Mouse (Mus musculus): Measurements from ENCODE around the gene Gvin1. TPM values are rescaled to one million over a fixed set of nuclear protein-coding genes. Genes with fewer than 3 reads are reported as not detected.
"Not testable (repeated sequence)": the region's sequence is repeated elsewhere in the genome, so short reads cannot be mapped to it uniquely, and the experiment has no call there.

The Gvin1 gene
- 0.37 and 0.69 TPM in 2 replicates for polyA plus RNA-seq (2015; fragmentation: Nextera tagmentation; extraction: Ambion mirVana)

- WGBS = 67% methylated on average over 1 of the region's 1 CpGs
- not testable (repeated sequence) for H3K36me3 ChIP-seq
Measured at GRCm38 (mm10) chr7:106215177-106215576, at the start of gene Gvin1. TSS of gene Gvin1 (minus strand) at chr7:106215326.

GRCm38 (mm10) chr7:106251844-106252517 lies 36.9 kb upstream of the Gvin1 start:
- no peaks in the 10 kb centered on the region for H3K9me3 ChIP-seq (replicated peaks)
- no peaks in the 10 kb centered on the region for H3K4me1 ChIP-seq
- no peak overlapping the region for H3K27ac ChIP-seq
- no peaks in the 10 kb centered on the region for H3K27me3 ChIP-seq
- no peak overlapping the region for H3K4me2 ChIP-seq
- no peak overlapping the region for H3K9ac ChIP-seq
- WGBS = 82% methylated on average over 2 of the region's 2 CpGs
- ATAC-seq (replicated peaks; ENCODE audit: low FRiP score) = peak; percentile 43; the same call in 1 of the 2 replicates
- no peaks in the 10 kb centered on the region for H3K36me3 ChIP-seq
- H3K4me3 ChIP-seq (replicated peaks) = no peak overlapping the region

More at GRCm38 (mm10) chr7:106215177-106215576, at the start of gene Gvin1:
- not testable (repeated sequence) for H3K9ac ChIP-seq; H3K9me3 ChIP-seq (replicated peaks); H3K4me2 ChIP-seq; H3K27ac ChIP-seq; H3K27me3 ChIP-seq; H3K4me3 ChIP-seq (replicated peaks); ATAC-seq (replicated peaks; ENCODE audit: low FRiP score); H3K4me1 ChIP-seq

GRCm38 (mm10) chr7:106248922-106249321 lies 33.8 kb upstream of the Gvin1 start:
- H3K27ac ChIP-seq = no peak overlapping the region
- no peak for ATAC-seq (replicated peaks; ENCODE audit: low FRiP score)
- H3K9me3 ChIP-seq (replicated peaks) = no peaks in the 10 kb centered on the region
- H3K4me2 ChIP-seq = no peak overlapping the region
- WGBS = 90% methylated on average over 2 of the region's 2 CpGs
- H3K4me1 ChIP-seq = no peaks in the 10 kb centered on the region
- H3K4me3 ChIP-seq (replicated peaks) = no peak overlapping the region
- H3K36me3 ChIP-seq = no peaks in the 10 kb centered on the region
- H3K9ac ChIP-seq = no peak overlapping the region
- H3K27me3 ChIP-seq = no peaks in the 10 kb centered on the region

- Histone ChIP-seq H3K36me3 (no peaks in the 10 kb centered on the region), H3K27me3 (no peaks in the 10 kb centered on the region), H3K9me3 (replicated peaks) (no peaks in the 10 kb centered on the region), H3K27ac (no peak overlapping the region), H3K9ac (no peak overlapping the region), H3K4me1 (no peaks in the 10 kb centered on the region), H3K4me2 (no peak overlapping the region), H3K4me3 (replicated peaks) (no peak overlapping the region)
- WGBS = 84% methylated on average over 2 of the region's 2 CpGs
- ATAC-seq (replicated peaks; ENCODE audit: low FRiP score) = no peak
Measured at GRCm38 (mm10) chr7:106248245-106248644, 33.1 kb upstream of the Gvin1 start.

GRCm38 (mm10) chr7:106245601-106246000 lies 30.5 kb upstream of the Gvin1 start:
- Histone ChIP-seq H3K27me3 (no peaks in the 10 kb centered on the region), H3K4me2 (no peak overlapping the region), H3K4me1 (no peaks in the 10 kb centered on the region), H3K36me3 (no peaks in the 10 kb centered on the region), H3K27ac (no peak overlapping the region), H3K9me3 (replicated peaks) (no peaks in the 10 kb centered on the region), H3K9ac (no peak overlapping the region), H3K4me3 (replicated peaks) (no peak overlapping the region)
- no peak for ATAC-seq (replicated peaks; ENCODE audit: low FRiP score)
- 78% methylated on average over 6 of the region's 6 CpGs for WGBS

GRCm38 (mm10) chr7:106240484-106241275 lies 25.6 kb upstream of the Gvin1 start:
- not testable (repeated sequence) for ATAC-seq (replicated peaks; ENCODE audit: low FRiP score); H3K4me2 ChIP-seq; H3K27me3 ChIP-seq; H3K36me3 ChIP-seq; H3K4me1 ChIP-seq; H3K4me3 ChIP-seq (replicated peaks); H3K27ac ChIP-seq; H3K9ac ChIP-seq; H3K9me3 ChIP-seq (replicated peaks)
- 90% methylated on average over 12 of the region's 12 CpGs for WGBS

GRCm38 (mm10) chr7:106237192-106237465 lies 22.0 kb upstream of the Gvin1 start:
- no peak overlapping the region for H3K4me2 ChIP-seq
- no peaks in the 10 kb centered on the region for H3K27me3 ChIP-seq
- H3K9ac ChIP-seq = no peak overlapping the region
- H3K4me1 ChIP-seq = no peaks in the 10 kb centered on the region
- ATAC-seq (replicated peaks; ENCODE audit: low FRiP score) = no peak
- 0 out of 2 replicates have a peak overlapping the region, but pooled peaks have one; percentile 19 for H3K27ac ChIP-seq
- H3K36me3 ChIP-seq = no peaks in the 10 kb centered on the region
- no peaks in the 10 kb centered on the region for H3K9me3 ChIP-seq (replicated peaks)
- H3K4me3 ChIP-seq (replicated peaks) = no peak overlapping the region

GRCm38 (mm10) chr7:106236327-106237191 lies 21.4 kb upstream of the Gvin1 start:
- Histone ChIP-seq H3K27me3 (no peaks in the 10 kb centered on the region), H3K4me1 (no peaks in the 10 kb centered on the region), H3K9ac (no peak overlapping the region), H3K9me3 (replicated peaks) (no peaks in the 10 kb centered on the region), H3K27ac (0 out of 2 replicates have a peak overlapping the region, but pooled peaks have one; percentile 19), H3K4me3 (replicated peaks) (no peak overlapping the region), H3K4me2 (no peak overlapping the region), H3K36me3 (no peaks in the 10 kb centered on the region)
- 70% methylated on average over 2 of the region's 2 CpGs for WGBS
- peak; percentile 58; the same call in 1 of the 2 replicates for ATAC-seq (replicated peaks; ENCODE audit: low FRiP score)

GRCm38 (mm10) chr7:106235596-106235995 lies 20.5 kb upstream of the Gvin1 start:
- no peaks in the 10 kb centered on the region for H3K4me1 ChIP-seq
- H3K36me3 ChIP-seq = no peaks in the 10 kb centered on the region
- no peak overlapping the region for H3K4me3 ChIP-seq (replicated peaks)
- no peaks in the 10 kb centered on the region for H3K9me3 ChIP-seq (replicated peaks)
- no peak overlapping the region for H3K9ac ChIP-seq
- ATAC-seq (replicated peaks; ENCODE audit: low FRiP score) = no peak
- 80% methylated on average over 2 of the region's 2 CpGs for WGBS
- no peak overlapping the region for H3K27ac ChIP-seq
- H3K27me3 ChIP-seq = no peaks in the 10 kb centered on the region
- no peak overlapping the region for H3K4me2 ChIP-seq

- not testable (repeated sequence) for ATAC-seq (replicated peaks; ENCODE audit: low FRiP score)
Measured at GRCm38 (mm10) chr7:106215910-106216309, 784 bp upstream of the Gvin1 start.

GRCm38 (mm10) chr7:106213770-106214169 lies 1.4 kb downstream of the Gvin1 start:
- H3K9ac ChIP-seq; H3K4me1 ChIP-seq; H3K27ac ChIP-seq; H3K4me2 ChIP-seq; H3K27me3 ChIP-seq; H3K9me3 ChIP-seq (replicated peaks); H3K36me3 ChIP-seq; H3K4me3 ChIP-seq (replicated peaks): not testable (repeated sequence)
- no CpG with 5 or more reads among the region's 4 CpGs for WGBS
- ATAC-seq (replicated peaks; ENCODE audit: low FRiP score) = peak; percentile 79; the same call in 1 of the 2 replicates

More at GRCm38 (mm10) chr7:106215910-106216309, 784 bp upstream of the Gvin1 start:
- not testable (repeated sequence) for H3K27ac ChIP-seq; H3K27me3 ChIP-seq; H3K4me2 ChIP-seq; H3K4me1 ChIP-seq; H3K4me3 ChIP-seq (replicated peaks); H3K36me3 ChIP-seq; H3K9me3 ChIP-seq (replicated peaks); H3K9ac ChIP-seq

- H3K4me3 ChIP-seq (replicated peaks); H3K36me3 ChIP-seq; H3K4me1 ChIP-seq; H3K4me2 ChIP-seq; H3K9ac ChIP-seq; H3K27me3 ChIP-seq; H3K9me3 ChIP-seq (replicated peaks); H3K27ac ChIP-seq: not testable (repeated sequence)
- ATAC-seq (replicated peaks; ENCODE audit: low FRiP score) = 0 out of 2 replicates have a peak, but pooled peaks have one; percentile 36
- WGBS = 90% methylated on average over 2 of the region's 3 CpGs
Measured at GRCm38 (mm10) chr7:106206630-106207029, 8.5 kb downstream of the Gvin1 start.
